Mouse (Mus musculus) megakaryocyte, embryonic 14.5 days (primary cell): ENCODE data around the gene Akna.

Experiments
- FLI1 ChIP-seq: IDR thresholded peaks from 2 replicates; pipeline ENCODE4 v1.6.1; 2012; ENCODE audit warnings: low read length, inconsistent platforms, mixed read lengths
- GATA1 ChIP-seq: IDR thresholded peaks from 3 replicates; pipeline ENCODE4 v1.6.1; 2012; ENCODE audit warnings: mixed read lengths, low read length, inconsistent platforms, borderline replicate concordance

GRCm38 (mm10) chr4:63404205-63404604 lies 1.1 kb upstream of the Akna start:
- no peak for TF ChIP-seq GATA1
- TF ChIP-seq FLI1 = no peak
